Mouse (Mus musculus) heart, adult 2 months (tissue): ENCODE data around the gene Cox8b. TPM values are rescaled to one million over a fixed set of nuclear protein-coding genes. Genes with fewer than 3 reads are reported as not detected.

Experiments
- DNase-seq, 2 experiments: peaks; one replicate each; pipeline ENCODE4 v3.0.0; 2021
- H3K27ac ChIP-seq: fragments of 200-600 bp; 2 replicates; pipeline ENCODE4 v1.8.1; 2022
- H3K27me3 ChIP-seq: fragments of 200-500 bp; 2 replicates; pipeline ENCODE4 v1.6.1; 2012; ENCODE audit warnings: mild to moderate bottlenecking, low read length, inconsistent platforms, mixed read lengths; ENCODE audit not compliant: control insufficient read depth, insufficient read depth
- H3K36me3 ChIP-seq: fragments of 200-500 bp; 2 replicates; pipeline ENCODE4 v1.6.1; 2012; ENCODE audit warnings: low read length, inconsistent platforms; ENCODE audit not compliant: control insufficient read depth, insufficient read depth
- H3K4me1 ChIP-seq: fragments of 200-500 bp; 2 replicates; pipeline ENCODE4 v1.6.1; 2011; ENCODE audit warnings: low read length; ENCODE audit not compliant: control insufficient read depth, insufficient read depth
- H3K4me3 ChIP-seq: fragments of 200-600 bp; 2 replicates; pipeline ENCODE4 v1.8.1; 2022
- H3K79me2 ChIP-seq: fragments of 200-500 bp; replicated peaks from 2 replicates; pipeline ENCODE4 v1.6.1; 2012; ENCODE audit warnings: mild to moderate bottlenecking, inconsistent platforms, low read length, moderate library complexity, mixed read lengths; ENCODE audit not compliant: control insufficient read depth, insufficient read depth
- H3K9ac ChIP-seq: fragments of 200-500 bp; 2 replicates; pipeline ENCODE4 v1.6.1; 2012; ENCODE audit warnings: low read depth, mild to moderate bottlenecking, control low read depth, inconsistent platforms, low read length, mixed read lengths
- CTCF ChIP-seq: fragments of 200-600 bp; IDR thresholded peaks from 2 replicates; pipeline ENCODE4 v1.8.1; 2022; ENCODE audit warnings: antibody characterized with exemption, mild to moderate bottlenecking, moderate library complexity
- EP300 ChIP-seq: fragments of 200-500 bp; IDR thresholded peaks from 2 replicates; pipeline ENCODE4 v1.6.1; 2011; ENCODE audit warnings: low read depth, low read length, control low read depth; ENCODE audit not compliant: insufficient read depth
- POLR2A ChIP-seq: fragments of 200-500 bp; IDR thresholded peaks from 2 replicates; pipeline ENCODE4 v1.6.1; 2011; ENCODE audit warnings: mild to moderate bottlenecking, low read depth, low read length, control low read depth; ENCODE audit not compliant: insufficient read depth
- WGBS: fragments of 180-500 bp; shearing (Covaris S2); methylation state at CpG from one replicate; pipeline ENCODE4 v1.1.7; 2018; 5-methylcytosine and 5-hydroxymethylcytosine counted together
- intact Hi-C: fragments of 180-260 bp; cut with DNase I; formaldehyde crosslinking; loops from one replicate; pipeline ENCODE4 v1.15.1; 2025
- polyA plus RNA-seq: library from polyadenylated mRNA; depleted of rRNA; stranded (reverse); fragments of >200 nt; gene quantifications from 2 replicates; pipeline ENCODE4 v1.2.3, GENCODE M21; 2012
- total RNA-seq, 2 experiments: library from RNA; stranded (reverse); gene quantifications; 2 replicates each; pipeline ENCODE4 v1.2.3; 2021

The Cox8b gene
- total and polyA plus RNA-seq, 3 experiments: 2,194 to 3,250 (median 2,777) TPM

GRCm38 (mm10) chr7:140944236-140944635, 44.0 kb upstream of the Cox8b start:
- TF ChIP-seq EP300: no peak
- no peak for TF ChIP-seq POLR2A
- no peak for TF ChIP-seq CTCF
- Histone ChIP-seq H3K4me3 (no peak overlapping the region), H3K27ac (no peak overlapping the region), H3K9ac (no peak overlapping the region), H3K79me2 (no peaks in the 10 kb centered on the region), H3K27me3 (no peaks in the 10 kb centered on the region), H3K4me1 (peaks cover 32% of the 10 kb centered on the region), H3K36me3 (no peaks in the 10 kb centered on the region; the same call in 1 of the 2 replicates)
- no peak for DNase-seq
- intact Hi-C loops: loop anchor here (5.0 kb wide), 1 partner anchor 248 kb away; the partner anchor contains the start of genes Hras and Lrrc56
- WGBS: 79% methylated on average over 7 of the region's 7 CpGs

GRCm38 (mm10) chr7:140943356-140943755, 43.1 kb upstream of the Cox8b start:
- Histone ChIP-seq H3K4me1 (peaks cover 29% of the 10 kb centered on the region), H3K4me3 (no peak overlapping the region), H3K27ac (peak overlapping the region; percentile 33), H3K79me2 (no peaks in the 10 kb centered on the region), H3K27me3 (no peaks in the 10 kb centered on the region), H3K36me3 (no peaks in the 10 kb centered on the region), H3K9ac (no peak overlapping the region)
- DNase-seq: no peak
- intact Hi-C loops: loop anchor here (5.0 kb wide), 1 partner anchor 249 kb away; the partner anchor contains the start of genes Hras and Lrrc56
- WGBS: 82% methylated on average over 4 of the region's 4 CpGs
- no peak for TF ChIP-seq POLR2A
- TF ChIP-seq EP300: no peak
- no peak for TF ChIP-seq CTCF

DNA sequence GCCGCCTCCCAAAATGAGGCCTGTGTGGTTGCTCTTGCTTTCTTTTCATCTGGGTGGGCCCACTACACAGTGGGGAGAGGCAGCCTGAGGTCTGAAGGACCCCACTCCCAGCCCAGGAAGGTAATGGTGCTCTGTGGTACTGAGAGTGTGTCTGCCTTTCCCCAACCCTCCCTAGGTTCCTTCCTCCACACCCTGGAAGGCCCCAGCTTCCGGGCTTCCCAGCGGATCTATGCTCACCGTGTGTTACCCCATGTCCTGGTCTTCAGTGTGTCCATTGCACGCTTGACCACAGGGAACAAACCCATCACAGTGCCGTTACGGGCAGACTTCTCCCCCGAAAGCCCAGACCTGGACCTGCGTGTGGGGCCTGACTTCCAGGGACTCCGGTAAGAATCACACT, 42.6 kb upstream of the Cox8b start:
- no peak overlapping the region for H3K4me3 ChIP-seq
- intact Hi-C loops: loop anchor here (1.0 to 5.0 kb wide), 2 partner anchors 10 to 249 kb away; partner anchors contain the start of genes Hras and Lrrc56
- DNase-seq: peak in 1 of 2 experiments; percentile 37
- 78% methylated on average over 10 of the region's 10 CpGs for WGBS
- H3K36me3 ChIP-seq: no peaks in the 10 kb centered on the region
- TF ChIP-seq POLR2A (no peak), EP300 (no peak), CTCF (no peak)
- peak overlapping the region; percentile 97 for H3K27ac ChIP-seq
- H3K9ac ChIP-seq: no peak overlapping the region
- H3K79me2 ChIP-seq: no peaks in the 10 kb centered on the region
- H3K4me1 ChIP-seq: peaks cover 24% of the 10 kb centered on the region
- H3K27me3 ChIP-seq: no peaks in the 10 kb centered on the region

DNA sequence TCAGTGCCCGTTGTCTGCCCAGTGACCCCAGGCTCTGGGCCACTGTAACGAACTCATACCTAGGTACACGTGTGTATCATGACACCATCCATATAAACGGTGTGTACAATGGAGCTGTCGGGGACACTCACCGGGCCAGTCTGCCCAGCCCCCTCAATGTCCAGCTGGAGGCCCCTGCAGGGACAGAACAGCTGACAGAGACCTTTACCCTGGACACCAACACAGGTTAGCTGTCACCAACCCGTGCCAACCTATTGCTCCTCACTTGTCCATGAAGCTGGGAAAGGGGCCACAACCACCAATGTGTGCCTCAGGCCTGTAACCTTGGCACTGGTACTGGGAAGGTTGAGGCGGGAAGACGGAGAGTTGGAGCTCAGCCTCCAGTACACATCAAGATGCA, 42.1 kb upstream of the Cox8b start:
- no peaks in the 10 kb centered on the region for H3K79me2 ChIP-seq
- H3K4me3 ChIP-seq: peak overlapping the region; percentile 66
- peak; percentile 44 to 58 for DNase-seq
- H3K4me1 ChIP-seq: peaks cover 19% of the 10 kb centered on the region
- H3K36me3 ChIP-seq: no peaks in the 10 kb centered on the region
- peak overlapping the region; percentile 97 for H3K27ac ChIP-seq
- H3K27me3 ChIP-seq: no peaks in the 10 kb centered on the region
- no peak for TF ChIP-seq EP300
- TF ChIP-seq CTCF: no peak
- TF ChIP-seq POLR2A: no peak
- 42% methylated on average over 9 of the region's 9 CpGs for WGBS
- peak overlapping the region; percentile 82 for H3K9ac ChIP-seq
- intact Hi-C loops: loop anchor here (1.0 to 5.0 kb wide), 2 partner anchors 11 to 250 kb away; partner anchors contain the start of genes Hras and Lrrc56

DNA sequence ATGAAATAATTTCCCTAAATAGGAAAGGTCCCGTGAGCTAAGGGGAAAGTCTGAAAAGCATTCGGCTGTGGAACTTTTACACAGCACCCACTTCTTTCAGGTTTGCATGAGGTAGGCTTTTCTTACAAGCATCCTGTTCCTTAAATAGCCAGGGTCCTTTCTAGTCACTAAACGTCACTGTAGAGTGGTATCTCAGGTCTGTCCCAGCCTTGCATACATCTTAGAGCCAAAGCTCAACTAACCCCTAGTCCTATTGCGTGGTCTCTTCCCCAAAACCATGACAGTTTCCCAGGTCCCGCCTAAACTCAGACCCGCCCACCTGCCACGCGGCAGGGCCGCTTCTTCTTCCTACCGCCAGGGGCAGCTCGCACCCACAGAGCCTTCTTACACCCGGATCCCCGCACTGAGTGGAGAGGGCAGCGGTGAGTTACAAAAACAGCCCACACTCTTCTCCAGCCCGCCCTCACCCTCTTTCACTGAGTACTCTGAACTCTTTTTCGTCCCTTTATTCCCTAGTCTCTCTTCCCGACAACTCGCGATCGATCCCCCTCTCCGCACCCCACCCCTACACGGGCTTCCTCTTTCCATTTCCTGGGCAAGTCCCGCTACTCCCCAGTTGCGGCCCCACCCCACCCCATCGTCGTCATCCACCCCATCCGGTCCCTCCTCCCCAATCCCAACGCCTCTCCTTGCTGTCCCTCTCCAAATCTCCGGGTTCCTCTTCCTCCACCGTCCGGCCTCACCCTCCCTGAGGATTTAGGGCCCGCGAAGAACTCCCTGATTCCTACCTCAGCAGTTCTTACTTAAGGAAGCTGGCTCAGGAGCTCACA, 41.2 kb upstream of the Cox8b start, which contains the start of gene Pgghg:
TSS of gene Pgghg (plus strand) at position 170 of the 830 bp plus-strand sequence.
- peak within 1 kb of the TSS; percentile 66 for H3K4me3 ChIP-seq
- 2% methylated on average over 33 of the region's 33 CpGs for WGBS
- H3K79me2 ChIP-seq: no peaks in the 10 kb centered on the region
- TF ChIP-seq CTCF (peak; percentile 94), POLR2A (peak; percentile 92), EP300 (peak; percentile 10; the same call in 1 of the 2 replicates)
- no peaks in the 10 kb centered on the region for H3K36me3 ChIP-seq
- peak; percentile 90 to 92 for DNase-seq
- H3K27ac ChIP-seq: peak within 1 kb of the TSS; percentile 97
- intact Hi-C loops: loop anchor here (1.0 to 5.0 kb wide), 6 partner anchors 12 to 251 kb away; partner anchors contain the start of genes Hras and Lrrc56
- H3K27me3 ChIP-seq: no peaks in the 10 kb centered on the region
- peaks cover 13% of the 10 kb centered on the region for H3K4me1 ChIP-seq
- H3K9ac ChIP-seq: peak within 1 kb of the TSS; percentile 82

DNA sequence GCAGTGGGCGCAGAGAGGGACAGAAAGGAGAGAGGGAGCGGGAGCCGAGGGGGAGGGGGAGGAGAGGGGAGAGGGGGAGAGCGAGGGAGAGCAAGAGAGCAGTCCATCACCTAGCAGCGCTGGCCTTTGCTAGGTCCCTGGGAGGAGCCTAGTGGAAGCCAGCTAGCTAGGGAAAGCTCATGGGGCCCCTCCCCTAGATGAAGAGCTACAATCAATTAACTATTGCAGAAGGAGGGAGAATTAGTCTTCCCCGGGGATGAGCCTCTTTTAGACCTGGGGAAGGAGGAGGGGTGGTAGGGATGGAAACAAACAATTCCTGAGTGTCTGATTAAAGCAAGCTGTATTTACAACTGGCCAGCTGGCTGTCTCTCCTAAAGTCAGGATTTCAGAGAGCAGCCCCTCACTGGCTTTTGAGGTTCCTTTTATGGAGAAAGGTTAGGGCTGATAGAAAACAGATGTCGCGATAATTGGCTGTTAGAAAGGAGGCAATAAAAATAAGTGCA, 39.5 kb upstream of the Cox8b start:
- H3K9ac ChIP-seq: no peak overlapping the region
- intact Hi-C loops: loop anchor here (2.0 to 5.0 kb wide), 3 partner anchors 31 to 253 kb away; partner anchors contain the start of genes Hras and Lrrc56
- peaks cover 10% of the 10 kb centered on the region for H3K4me1 ChIP-seq
- no peak overlapping the region for H3K27ac ChIP-seq
- H3K4me3 ChIP-seq: no peak overlapping the region
- DNase-seq: peak in 1 of 2 experiments; percentile 33
- H3K36me3 ChIP-seq: no peaks in the 10 kb centered on the region
- H3K79me2 ChIP-seq: no peaks in the 10 kb centered on the region
- no peak for TF ChIP-seq POLR2A
- no peak for TF ChIP-seq EP300
- TF ChIP-seq CTCF: no peak
- H3K27me3 ChIP-seq: no peaks in the 10 kb centered on the region
- WGBS: 36% methylated on average over 8 of the region's 8 CpGs
